Mouse (Mus musculus) liver, embryonic 11.5 days (tissue): ENCODE measurements around the gene Cacng7. TPM values are rescaled to one million over a fixed set of nuclear protein-coding genes. Genes with fewer than 3 reads are reported as not detected.
A peak's percentile ranks its signal among the peaks of the same experiment; 100 is the strongest.
"Not testable (repeated sequence)": the region's sequence is repeated elsewhere in the genome, so short reads cannot be mapped to it uniquely, and the experiment has no call there.

Experiments used
- ATAC-seq: fragments of 200-750 bp; cut with Nextera tagmentation; replicated peaks from 2 replicates; pipeline ENCODE4 v1.8.0; 2017; ENCODE audit warnings: moderate number of reproducible peaks, mild to moderate bottlenecking, moderate TSS enrichment, moderate library complexity; ENCODE audit not compliant: low FRiP score
- DNase-seq: peaks from one replicate; pipeline ENCODE4 v3.0.0-alpha.2; 2017; ENCODE audit warnings: low spot score
- H3K27ac ChIP-seq: fragments of 300-500 bp; sonication (generic); 2 replicates; pipeline ENCODE4 v1.5.1; 2014; ENCODE audit warnings: mild to moderate bottlenecking, low read depth, low read length, control low read depth
- H3K27me3 ChIP-seq: fragments of 300-500 bp; sonication (generic); replicated peaks from 2 replicates; pipeline ENCODE4 v1.6.1; 2014; ENCODE audit warnings: low read length, mixed read lengths; ENCODE audit not compliant: control insufficient read depth, insufficient read depth
- H3K36me3 ChIP-seq: fragments of 300-500 bp; sonication (generic); 2 replicates; pipeline ENCODE4 v1.6.1; 2014; ENCODE audit warnings: mild to moderate bottlenecking, low read length, moderate library complexity, mixed read lengths; ENCODE audit not compliant: control insufficient read depth, insufficient read depth
- H3K4me1 ChIP-seq: fragments of 300-500 bp; sonication (generic); replicated peaks from 2 replicates; pipeline ENCODE4 v1.6.1; 2014; ENCODE audit warnings: low read length, mixed read lengths; ENCODE audit not compliant: control insufficient read depth, insufficient read depth
- H3K4me2 ChIP-seq: fragments of 300-500 bp; sonication (generic); 2 replicates; pipeline ENCODE4 v1.6.1; 2014; ENCODE audit warnings: mild to moderate bottlenecking, control low read depth, moderate library complexity
- H3K4me3 ChIP-seq: fragments of 300-500 bp; sonication (generic); 2 replicates; pipeline ENCODE4 v1.5.1; 2014; ENCODE audit warnings: low read depth, low read length, control low read depth
- H3K9ac ChIP-seq: fragments of 300-500 bp; sonication (generic); 2 replicates; pipeline ENCODE4 v1.6.1; 2014; ENCODE audit warnings: low read depth, low read length, control low read depth
- H3K9me3 ChIP-seq: fragments of 300-500 bp; sonication (generic); 2 replicates; pipeline ENCODE4 v1.6.1; 2016; ENCODE audit warnings: low read length, inconsistent platforms, mixed read lengths; ENCODE audit not compliant: control insufficient read depth
- whole genome bisulfite sequencing: fragments of 180-500 bp; shearing (Covaris S2); extraction: QIAGEN DNeasy Blood & Tissue Kit; methylation state at CpG from one replicate; pipeline ENCODE4 v1.1.7; 2014; 5-methylcytosine and 5-hydroxymethylcytosine counted together
- polyA plus RNA-seq: library from polyadenylated mRNA; unstranded; fragments of >200 nt; fragmentation: Nextera tagmentation; extraction: Ambion mirVana; gene quantifications from 2 replicates; pipeline ENCODE4 v1.2.1, GENCODE M21; 2014

Gene Cacng7
- polyA plus RNA-seq, 1 experiment from 2014 or later = 0.29 TPM

DNA sequence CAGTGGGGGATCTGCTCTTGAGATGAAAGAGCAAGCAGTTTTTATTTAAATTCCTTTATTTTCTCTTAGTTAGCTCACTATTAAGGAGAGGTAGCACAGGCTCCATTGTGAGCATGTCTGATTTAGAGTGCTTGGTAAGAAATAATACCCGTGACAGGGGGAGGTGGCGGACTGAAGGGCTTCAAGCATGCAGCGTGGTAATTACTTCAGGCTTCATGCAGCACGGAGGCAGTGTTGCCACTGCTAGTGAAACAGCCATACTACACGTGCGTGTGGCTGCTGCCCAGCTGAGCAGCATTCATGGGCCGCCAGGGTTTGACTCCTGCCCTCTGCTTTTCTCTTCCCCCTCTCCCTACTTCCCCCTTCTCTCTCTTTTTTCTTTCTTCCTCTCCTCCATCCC lies 65.0 kb downstream of the Cacng7 start:
- DNase-seq (no peak), ATAC-seq (no peak)
- Histone ChIP-seq H3K27me3 (no peaks in the 10 kb centered on the region), H3K4me1 (no peaks in the 10 kb centered on the region), H3K27ac (no peak overlapping the region), H3K36me3 (no peaks in the 10 kb centered on the region), H3K9ac (no peak overlapping the region), H3K4me2 (no peak overlapping the region), H3K4me3 (no peak overlapping the region), H3K9me3 (no peaks in the 10 kb centered on the region)
- WGBS = 70% methylated on average over 7 of the region's 7 CpGs

DNA sequence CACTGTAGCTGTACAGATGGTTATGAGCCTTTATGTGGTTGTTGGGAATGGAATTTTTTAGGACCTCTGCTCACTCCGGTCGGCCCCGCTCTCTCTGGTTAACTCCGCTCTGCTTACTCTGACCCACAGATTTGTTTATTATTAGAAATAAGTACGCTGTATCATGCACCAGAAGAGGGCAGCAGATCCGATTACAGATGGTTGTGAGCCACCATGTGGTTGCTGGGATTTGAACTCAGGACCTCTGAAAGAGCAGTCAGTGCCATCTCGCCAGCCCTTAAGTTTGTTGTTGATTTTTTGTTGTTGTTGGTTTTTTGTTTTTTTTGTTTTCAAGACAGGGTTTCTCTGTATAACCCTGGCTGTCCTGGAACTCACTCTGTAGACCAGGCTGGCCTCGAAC lies 65.6 kb downstream of the Cacng7 start:
- H3K4me2 ChIP-seq, H3K27ac ChIP-seq, H3K4me1 ChIP-seq, DNase-seq, H3K27me3 ChIP-seq, H3K36me3 ChIP-seq, H3K4me3 ChIP-seq, H3K9ac ChIP-seq, ATAC-seq, H3K9me3 ChIP-seq: not testable (repeated sequence)
- 88% methylated on average over 8 of the region's 8 CpGs for WGBS

DNA sequence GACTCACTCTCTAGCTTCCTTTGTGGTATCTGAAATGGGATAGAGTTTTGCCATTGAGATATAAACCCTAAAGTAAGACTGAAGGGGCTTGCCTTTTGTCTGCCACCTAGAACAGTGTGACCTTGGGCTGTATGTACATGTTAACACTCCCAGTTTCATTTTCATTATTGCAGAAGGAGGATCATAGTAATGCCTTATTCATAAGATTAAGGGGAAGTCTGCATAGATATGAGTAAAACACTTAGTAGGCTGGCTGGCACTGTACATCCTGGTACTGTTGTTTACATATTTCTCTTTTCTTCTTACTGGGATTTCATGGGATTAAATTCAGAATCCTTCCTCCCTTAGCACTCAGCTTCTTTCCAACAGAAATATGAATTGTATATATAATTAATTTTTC lies 67.2 kb downstream of the Cacng7 start:
- H3K9ac ChIP-seq = no peak overlapping the region
- H3K4me2 ChIP-seq = no peak overlapping the region
- no peak overlapping the region for H3K27ac ChIP-seq
- DNase-seq (no peak), ATAC-seq (no peak)
- H3K9me3 ChIP-seq = no peaks in the 10 kb centered on the region
- no peaks in the 10 kb centered on the region for H3K27me3 ChIP-seq
- no peaks in the 10 kb centered on the region for H3K36me3 ChIP-seq
- H3K4me3 ChIP-seq = no peak overlapping the region
- no peaks in the 10 kb centered on the region for H3K4me1 ChIP-seq

DNA sequence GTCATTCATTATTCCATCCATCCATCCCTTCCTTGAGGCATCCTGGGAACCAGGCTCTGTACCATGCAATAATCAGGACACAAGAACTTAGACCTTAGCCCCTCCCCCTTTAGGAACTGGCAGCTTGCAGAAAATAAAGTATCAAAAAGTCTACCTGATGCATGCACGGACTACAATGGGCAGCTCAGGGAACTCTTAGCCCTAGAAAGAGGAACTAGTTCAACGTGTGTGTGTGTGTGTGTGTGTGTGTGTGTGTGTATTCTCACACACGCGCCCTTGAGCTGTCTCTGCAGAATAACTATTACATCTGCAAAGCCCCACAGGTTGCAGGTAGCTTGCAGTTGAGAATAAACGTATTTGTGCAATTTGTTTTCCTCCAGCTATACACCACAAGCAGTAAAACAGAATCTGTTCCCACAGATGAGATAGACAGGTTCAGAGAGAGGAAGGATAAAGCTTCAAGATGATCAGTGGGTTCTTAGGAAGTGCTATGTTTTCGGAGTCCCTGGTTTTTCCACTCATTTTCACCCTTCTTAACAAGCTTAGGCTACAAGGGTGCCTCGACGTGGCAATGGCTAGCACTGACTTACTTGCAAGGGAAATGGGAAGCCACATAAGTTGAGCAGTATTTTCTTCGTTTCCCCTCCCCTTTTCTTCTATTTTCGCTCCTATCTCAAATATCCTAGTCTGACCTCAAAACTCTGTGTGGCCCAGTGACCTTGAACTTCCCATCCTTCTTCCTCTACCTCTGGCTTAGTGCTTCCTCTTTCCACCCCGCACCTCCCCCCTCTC lies 77.2 kb downstream of the Cacng7 start:
- Histone ChIP-seq H3K4me2 (no peak overlapping the region), H3K27ac (no peak overlapping the region), H3K4me3 (no peak overlapping the region), H3K36me3 (no peaks in the 10 kb centered on the region), H3K9ac (no peak overlapping the region), H3K27me3 (peaks cover 43% of the 10 kb centered on the region), H3K4me1 (0 out of 2 replicates have a peak, but pooled peaks cover 3% of the 10 kb centered on the region), H3K9me3 (no peaks in the 10 kb centered on the region)
- ATAC-seq (no peak), DNase-seq (no peak)
- 30% methylated on average over 11 of the region's 11 CpGs for WGBS

DNA sequence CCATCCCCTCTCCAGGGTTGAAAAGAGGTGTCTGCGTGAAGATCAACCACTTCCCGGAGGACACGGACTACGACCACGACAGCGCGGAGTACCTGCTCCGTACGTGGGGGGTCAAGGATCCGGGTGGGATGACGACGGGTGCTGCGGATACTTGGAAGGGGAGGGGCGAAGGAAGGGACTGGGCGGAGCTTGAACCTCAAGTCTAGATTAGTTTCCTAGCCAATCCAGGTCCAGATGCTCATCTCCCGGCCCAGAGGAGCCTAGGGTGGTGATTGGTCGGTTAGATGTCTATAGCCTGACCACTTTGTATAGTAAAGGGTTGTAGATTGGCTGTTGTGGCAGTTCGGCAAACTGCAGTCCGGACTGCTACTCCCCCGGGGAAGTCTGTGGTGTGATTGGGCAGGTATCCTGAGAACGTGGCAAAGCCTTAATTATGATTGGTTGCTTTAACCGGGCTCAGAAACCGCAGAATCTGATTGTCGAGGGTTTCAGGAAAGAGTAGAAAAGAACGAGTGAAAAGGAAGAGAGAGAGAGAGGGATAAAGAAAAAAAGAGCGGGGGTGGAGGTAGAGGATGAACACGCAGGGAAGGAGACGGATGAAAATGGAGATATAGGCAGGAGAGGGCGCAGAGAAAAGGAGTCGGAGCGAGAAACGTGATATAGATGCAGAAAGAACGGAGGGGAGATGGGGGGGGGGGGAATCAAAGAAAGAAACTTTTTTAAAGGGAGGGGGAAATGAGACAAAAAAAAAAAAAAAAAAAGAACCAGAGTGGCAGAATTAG lies 78.6 kb downstream of the Cacng7 start:
- no peak overlapping the region for H3K27ac ChIP-seq
- peak overlapping the region; percentile 39 for H3K4me3 ChIP-seq
- H3K9me3 ChIP-seq = no peaks in the 10 kb centered on the region
- no peaks in the 10 kb centered on the region for H3K36me3 ChIP-seq
- H3K4me2 ChIP-seq = peak overlapping the region; percentile 62
- DNase-seq = peak; percentile 55
- no peak overlapping the region for H3K9ac ChIP-seq
- WGBS = 2% methylated on average over 33 of the region's 33 CpGs
- H3K27me3 ChIP-seq = peaks cover 57% of the 10 kb centered on the region
- H3K4me1 ChIP-seq = 0 out of 2 replicates have a peak, but pooled peaks cover 3% of the 10 kb centered on the region
- peak; percentile 67 for ATAC-seq

DNA sequence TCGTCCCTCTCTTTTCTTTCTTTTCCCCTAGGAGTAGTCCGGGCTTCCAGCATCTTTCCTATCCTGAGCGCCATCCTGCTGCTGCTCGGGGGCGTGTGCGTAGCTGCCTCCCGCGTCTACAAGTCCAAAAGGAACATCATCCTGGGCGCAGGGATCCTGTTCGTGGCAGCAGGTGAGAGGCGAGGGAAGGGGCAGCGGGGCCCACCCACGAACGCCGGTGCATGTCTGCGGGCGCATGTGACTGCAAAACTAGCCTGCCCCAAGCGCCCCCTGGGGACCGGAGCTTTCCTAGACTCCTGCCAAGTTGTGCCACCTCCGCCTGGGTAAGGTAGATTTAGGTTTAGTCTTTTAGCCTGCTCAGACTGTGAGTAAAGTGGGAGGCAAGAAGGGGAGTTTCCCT lies 79.3 kb downstream of the Cacng7 start:
- Histone ChIP-seq H3K27me3 (peaks cover 64% of the 10 kb centered on the region), H3K4me3 (peak overlapping the region; percentile 30), H3K4me1 (0 out of 2 replicates have a peak, but pooled peaks cover 3% of the 10 kb centered on the region), H3K4me2 (peak overlapping the region; percentile 62), H3K9me3 (no peaks in the 10 kb centered on the region), H3K36me3 (no peaks in the 10 kb centered on the region), H3K9ac (no peak overlapping the region), H3K27ac (no peak overlapping the region)
- no peak for ATAC-seq
- WGBS = 5% methylated on average over 20 of the region's 20 CpGs
- DNase-seq = peak; percentile 44

DNA sequence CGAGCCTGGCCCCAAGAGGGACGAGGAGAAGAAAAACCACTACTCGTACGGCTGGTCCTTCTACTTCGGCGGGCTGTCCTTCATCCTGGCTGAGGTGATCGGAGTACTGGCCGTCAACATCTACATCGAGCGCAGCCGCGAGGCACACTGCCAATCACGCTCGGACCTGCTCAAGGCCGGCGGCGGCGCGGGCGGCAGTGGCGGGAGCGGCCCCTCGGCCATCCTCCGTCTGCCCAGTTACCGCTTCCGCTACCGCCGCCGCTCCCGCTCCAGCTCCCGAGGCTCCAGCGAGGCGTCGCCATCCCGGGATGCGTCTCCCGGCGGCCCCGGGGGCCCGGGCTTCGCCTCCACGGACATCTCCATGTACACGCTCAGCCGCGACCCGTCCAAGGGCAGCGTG lies 82.1 kb downstream of the Cacng7 start:
- Histone ChIP-seq H3K36me3 (no peaks in the 10 kb centered on the region), H3K9ac (no peak overlapping the region)

DNA sequence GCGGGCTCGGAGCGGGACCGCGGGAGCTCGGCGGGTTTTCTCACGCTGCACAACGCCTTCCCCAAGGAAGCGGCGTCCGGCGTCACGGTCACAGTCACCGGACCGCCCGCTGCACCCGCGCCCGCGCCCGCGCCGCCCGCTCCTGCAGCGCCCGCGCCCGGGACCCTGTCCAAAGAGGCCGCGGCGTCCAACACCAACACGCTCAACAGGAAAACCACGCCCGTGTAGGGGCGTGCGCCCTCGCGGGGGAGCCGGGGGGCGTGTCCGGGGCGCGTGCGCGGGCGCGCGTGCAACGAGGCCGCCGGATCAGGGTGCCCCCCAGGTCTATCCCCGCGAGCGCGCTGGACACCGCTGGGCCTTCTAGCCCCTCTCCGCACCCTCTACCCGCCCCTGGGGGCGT lies 82.6 kb downstream of the Cacng7 start:
- no peak overlapping the region for H3K9ac ChIP-seq
- H3K9me3 ChIP-seq = no peaks in the 10 kb centered on the region
- 1% methylated on average over 56 of the region's 60 CpGs for WGBS
- peak overlapping the region; percentile 57 for H3K4me3 ChIP-seq
- H3K4me2 ChIP-seq = peak overlapping the region; percentile 88
- ATAC-seq (0 out of 2 replicates have a peak, but pooled peaks have one; percentile 27), DNase-seq (no peak)
- 0 out of 2 replicates have a peak, but pooled peaks cover 3% of the 10 kb centered on the region for H3K4me1 ChIP-seq
- no peak overlapping the region for H3K27ac ChIP-seq
- H3K36me3 ChIP-seq = no peaks in the 10 kb centered on the region
- peaks cover 89% of the 10 kb centered on the region for H3K27me3 ChIP-seq

More for the DNA sequence above, 82.1 kb downstream of the Cacng7 start:
- under 1% methylated on average over 47 of the region's 47 CpGs for WGBS
- Histone ChIP-seq H3K27me3 (peaks cover 85% of the 10 kb centered on the region), H3K4me3 (peak overlapping the region; percentile 57), H3K4me2 (peak overlapping the region; percentile 88), H3K4me1 (0 out of 2 replicates have a peak, but pooled peaks cover 3% of the 10 kb centered on the region), H3K27ac (no peak overlapping the region), H3K9me3 (no peaks in the 10 kb centered on the region)
- DNase-seq = peak; percentile 58
- ATAC-seq = no peak
